ENCODE assay signal across 8 mouse cellular contexts in the genomic region with DNA sequence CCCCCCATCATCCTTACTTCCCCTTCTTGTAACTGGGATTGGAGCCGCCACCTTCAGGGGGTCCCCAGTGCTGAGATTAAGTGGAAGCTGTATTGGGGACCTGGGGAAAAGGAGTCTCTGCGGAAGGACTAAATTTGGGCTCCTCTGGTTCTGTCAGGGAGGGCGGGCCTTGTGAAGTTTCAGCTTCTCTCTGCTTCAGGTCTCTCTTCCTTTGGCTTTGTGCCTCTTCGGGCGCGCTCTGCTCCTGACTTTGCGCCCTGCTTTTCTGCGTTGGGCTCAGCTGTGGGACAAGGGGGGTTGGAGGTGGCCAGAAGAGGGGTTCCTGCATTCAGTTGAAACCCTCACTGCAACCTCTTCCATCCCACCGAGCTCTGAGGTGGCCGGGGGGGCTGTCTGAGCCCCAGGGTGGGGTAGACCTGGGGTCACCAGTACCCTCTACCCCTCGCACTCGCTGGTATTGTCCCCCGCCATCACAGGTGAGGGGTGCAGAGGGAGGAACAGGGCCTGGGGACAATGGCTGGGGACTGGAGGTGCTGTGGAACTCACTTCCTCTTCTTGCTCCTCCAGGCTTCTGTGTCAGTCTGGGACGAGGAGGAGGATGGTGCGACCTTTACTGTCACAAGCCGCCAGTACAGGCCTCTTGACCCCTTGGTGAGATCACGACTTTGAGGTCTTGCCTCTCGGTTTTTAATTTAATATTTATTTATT. TPM values are rescaled to one million over a fixed set of nuclear protein-coding genes. Genes with fewer than 3 reads are reported as not detected.
A peak's percentile ranks its signal among the peaks of the same experiment; 100 is the strongest.
DNase-seq lines count a peak whose midpoint lies in the region; ATAC-seq lines count a peak whose summit lies in the region.

No protein-coding gene starts in this region.

- DNase-seq in adrenal gland, postnatal 14 days, result peak; percentile 28
- DNase-seq in adrenal gland, postnatal 25 days, result no peak
- DNase-seq in ovary, adult 18-20 months (ENCODE audit: low spot score), result peak; percentile 18
- DNase-seq in ovary, postnatal 36 days (ENCODE audit: low spot score), result no peak
- no peak for DNase-seq in MN1 (ENCODE audit: low spot score)
- DNase-seq in kidney, postnatal 4 days, result no peak

- H3K9me3 ChIP-seq in intestine, embryonic 15.5 days, result no peaks in the 10 kb centered on the region
- no peaks in the 10 kb centered on the region for H3K9me3 ChIP-seq in neural tube, embryonic 12.5 days

- peaks cover 17% of the 10 kb centered on the region for H3K4me1 ChIP-seq in intestine, embryonic 15.5 days (replicated peaks)
- H3K4me1 ChIP-seq in neural tube, embryonic 12.5 days, result peaks cover 21% of the 10 kb centered on the region

- ATAC-seq in intestine, embryonic 15.5 days, result no peak
- no peak for ATAC-seq in neural tube, embryonic 12.5 days (ENCODE audit: low FRiP score, low read depth)

- peak overlapping the region; percentile 88 for H3K4me3 ChIP-seq in intestine, embryonic 15.5 days (replicated peaks)
- H3K4me3 ChIP-seq in neural tube, embryonic 12.5 days, result peak overlapping the region; percentile 82

- H3K27me3 ChIP-seq in intestine, embryonic 15.5 days (replicated peaks), result no peaks in the 10 kb centered on the region
- no peaks in the 10 kb centered on the region; the same call in 1 of the 2 replicates for H3K27me3 ChIP-seq in neural tube, embryonic 12.5 days (replicated peaks)

- H3K4me2 ChIP-seq in intestine, embryonic 15.5 days (replicated peaks), result peak overlapping the region; percentile 97
- peak overlapping the region; percentile 98 for H3K4me2 ChIP-seq in neural tube, embryonic 12.5 days (replicated peaks)

- H3K36me3 ChIP-seq in intestine, embryonic 15.5 days, result peaks cover 16% of the 10 kb centered on the region; the same call in 1 of the 2 replicates
- peaks cover 49% of the 10 kb centered on the region for H3K36me3 ChIP-seq in neural tube, embryonic 12.5 days

- H3K27ac ChIP-seq in intestine, embryonic 15.5 days, result 0 out of 2 replicates have a peak overlapping the region, but pooled peaks have one; percentile 9
- no peak overlapping the region for H3K27ac ChIP-seq in neural tube, embryonic 12.5 days

- peak overlapping the region; percentile 86 for H3K9ac ChIP-seq in intestine, embryonic 15.5 days
- H3K9ac ChIP-seq in neural tube, embryonic 12.5 days, result peak overlapping the region; percentile 88

- WGBS in intestine, embryonic 15.5 days, result 40% methylated on average over 18 of the region's 18 CpGs
- 31% methylated on average over 18 of the region's 18 CpGs for WGBS in neural tube, embryonic 12.5 days

RNA-seq across cellular contexts. Expression of gene Rgl2, which starts 2.0 kb away (rescaled TPM):
- total RNA-seq in adrenal gland, postnatal 14 days (2021), result 53.2 and 80.3 TPM in 2 replicates
- 68.9 and 72.7 TPM in 2 replicates for total RNA-seq in adrenal gland, postnatal 25 days (2021)
- 29.2 and 32.9 TPM in 2 replicates for polyA plus RNA-seq in intestine, embryonic 15.5 days (2015; fragmentation: Nextera tagmentation; extraction: Ambion mirVana)
- polyA plus RNA-seq in neural tube, embryonic 12.5 days (2016; fragmentation: Nextera tagmentation; extraction: Ambion mirVana), result 64.3 and 68.1 TPM in 2 replicates

RNA-seq across cellular contexts. Expression of gene Pfdn6, which starts 8.8 kb away (rescaled TPM):
- 96.2 and 102 TPM in 2 replicates for total RNA-seq in adrenal gland, postnatal 14 days (2021)
- 101 and 102 TPM in 2 replicates for total RNA-seq in adrenal gland, postnatal 25 days (2021)
- 153 and 159 TPM in 2 replicates for polyA plus RNA-seq in intestine, embryonic 15.5 days (2015; fragmentation: Nextera tagmentation; extraction: Ambion mirVana)
- 184 and 191 TPM in 2 replicates for polyA plus RNA-seq in neural tube, embryonic 12.5 days (2016; fragmentation: Nextera tagmentation; extraction: Ambion mirVana)

RNA-seq across cellular contexts. Expression of gene Wdr46, which starts 9.1 kb away (rescaled TPM):
- total RNA-seq in adrenal gland, postnatal 14 days (2021), result 32.9 and 35.7 TPM in 2 replicates
- 38.7 and 40.4 TPM in 2 replicates for total RNA-seq in adrenal gland, postnatal 25 days (2021)
- 37.1 and 38.5 TPM in 2 replicates for polyA plus RNA-seq in intestine, embryonic 15.5 days (2015; fragmentation: Nextera tagmentation; extraction: Ambion mirVana)
- 38.4 and 39.7 TPM in 2 replicates for polyA plus RNA-seq in neural tube, embryonic 12.5 days (2016; fragmentation: Nextera tagmentation; extraction: Ambion mirVana)

RNA-seq across cellular contexts. Expression of gene Zbtb22, which starts 15.6 kb away (rescaled TPM):
- total RNA-seq in adrenal gland, postnatal 14 days (2021), result 25.5 and 34.5 TPM in 2 replicates
- 27.4 and 38.8 TPM in 2 replicates for total RNA-seq in adrenal gland, postnatal 25 days (2021)
- polyA plus RNA-seq in intestine, embryonic 15.5 days (2015; fragmentation: Nextera tagmentation; extraction: Ambion mirVana), result 14.4 and 16.2 TPM in 2 replicates
- polyA plus RNA-seq in neural tube, embryonic 12.5 days (2016; fragmentation: Nextera tagmentation; extraction: Ambion mirVana), result 21.9 and 24.1 TPM in 2 replicates

RNA-seq across cellular contexts. Expression of gene Tapbp, which starts 15.6 kb away (rescaled TPM):
- 132 and 145 TPM in 2 replicates for total RNA-seq in adrenal gland, postnatal 14 days (2021)
- 101 and 166 TPM in 2 replicates for total RNA-seq in adrenal gland, postnatal 25 days (2021)
- 35.6 and 39.3 TPM in 2 replicates for polyA plus RNA-seq in intestine, embryonic 15.5 days (2015; fragmentation: Nextera tagmentation; extraction: Ambion mirVana)
- 23.6 and 23.9 TPM in 2 replicates for polyA plus RNA-seq in neural tube, embryonic 12.5 days (2016; fragmentation: Nextera tagmentation; extraction: Ambion mirVana)

Comparison
In these comparisons a context has a peak if more than half of its experiments do, and no peak if none do; other contexts are left out.
1. DNase-seq: peak in adrenal gland, postnatal 14 days (single experiment) and ovary, adult 18-20 months (single experiment); none in adrenal gland, postnatal 25 days (single experiment), ovary, postnatal 36 days (single experiment), MN1 (single experiment) and kidney, postnatal 4 days (0 of 2).